ENCODE assay signal across 18 mouse cellular contexts in genomic region chr4:65687006-65687723, GRCm38 (mm10).
DNase-seq lines count a peak whose midpoint lies in the region; ATAC-seq lines count a peak whose summit lies in the region.
"Had no signal": no experiment of that assay in that cellular context is flagged by ENCODE, and none has a peak within 500 bp of the region (broad histone marks: within the 10 kb centered on the region; RNA-seq: fewer than 3 reads in every experiment).

No protein-coding gene starts in this region.

- no peak overlapping the region for H3K4me2 ChIP-seq in forebrain, embryonic 12.5 days
- H3K4me2 ChIP-seq in forebrain, embryonic 13.5 days, result no peak overlapping the region
- H3K4me2 ChIP-seq in hindbrain, embryonic 15.5 days, result no peak overlapping the region
- H3K4me2 ChIP-seq in midbrain, embryonic 15.5 days, result no peak overlapping the region
- H3K4me2 ChIP-seq: embryonic facial prominence, embryonic 15.5 days had no signal

- DNase-seq in left cerebral cortex, postnatal 10 days (ENCODE audit: extremely low spot score in 1 of 2, low spot score in 2 of 2), result no peak
- DNase-seq in adrenal gland, postnatal 10 days, result no peak
- DNase-seq in urinary bladder, adult 2 months (ENCODE audit: low spot score), result no peak
- DNase-seq: adrenal gland, adult 8-10 months; cerebellum, adult 9-11 months; kidney, adult 11 months; left cerebral cortex, postnatal 4 days; liver; thymus, postnatal 36 days had no signal

- intact Hi-C loops in left cerebral cortex, postnatal 10 days (cut with DNase I), result no loop called here

- H3K36me3 ChIP-seq in forebrain, embryonic 12.5 days (replicated peaks), result no peaks in the 10 kb centered on the region
- no peaks in the 10 kb centered on the region for H3K36me3 ChIP-seq in forebrain, embryonic 13.5 days (ENCODE audit: poor library complexity, severe bottlenecking)
- no peaks in the 10 kb centered on the region for H3K36me3 ChIP-seq in hindbrain, embryonic 15.5 days
- H3K36me3 ChIP-seq in midbrain, embryonic 15.5 days (replicated peaks), result no peaks in the 10 kb centered on the region
- H3K36me3 ChIP-seq: embryonic facial prominence, embryonic 15.5 days had no signal

- no peaks in the 10 kb centered on the region for H3K9me3 ChIP-seq in forebrain, embryonic 12.5 days
- H3K9me3 ChIP-seq in forebrain, embryonic 13.5 days (replicated peaks), result no peaks in the 10 kb centered on the region
- H3K9me3 ChIP-seq in hindbrain, embryonic 15.5 days, result no peaks in the 10 kb centered on the region
- no peaks in the 10 kb centered on the region for H3K9me3 ChIP-seq in midbrain, embryonic 15.5 days
- H3K9me3 ChIP-seq: embryonic facial prominence, embryonic 15.5 days had no signal

- peaks cover 30% of the 10 kb centered on the region for H3K4me1 ChIP-seq in forebrain, embryonic 12.5 days
- peaks cover 22% of the 10 kb centered on the region for H3K4me1 ChIP-seq in forebrain, embryonic 13.5 days
- peaks cover 7% of the 10 kb centered on the region; the same call in 1 of the 2 replicates for H3K4me1 ChIP-seq in hindbrain, embryonic 15.5 days (replicated peaks)
- peaks cover 10% of the 10 kb centered on the region for H3K4me1 ChIP-seq in midbrain, embryonic 15.5 days
- H3K4me1 ChIP-seq: embryonic facial prominence, embryonic 15.5 days had no signal

- no peak overlapping the region for H3K4me3 ChIP-seq in forebrain, embryonic 12.5 days (replicated peaks)
- no peak overlapping the region for H3K4me3 ChIP-seq in forebrain, embryonic 13.5 days
- no peak overlapping the region for H3K4me3 ChIP-seq in hindbrain, embryonic 15.5 days
- H3K4me3 ChIP-seq in midbrain, embryonic 15.5 days, result no peak overlapping the region
- H3K4me3 ChIP-seq: embryonic facial prominence, embryonic 15.5 days; layer of hippocampus, adult 2 months; myocyte had no signal

- WGBS in forebrain, embryonic 12.5 days, result 15% methylated on average over 1 of the region's 1 CpGs
- WGBS in forebrain, embryonic 13.5 days, result 4% methylated on average over 1 of the region's 1 CpGs
- 10% methylated on average over 1 of the region's 1 CpGs for WGBS in hindbrain, embryonic 15.5 days
- WGBS in midbrain, embryonic 15.5 days, result 24% methylated on average over 1 of the region's 1 CpGs

- no peak overlapping the region for H3K9ac ChIP-seq in forebrain, embryonic 12.5 days
- H3K9ac ChIP-seq in forebrain, embryonic 13.5 days, result no peak overlapping the region
- no peak overlapping the region for H3K9ac ChIP-seq in hindbrain, embryonic 15.5 days
- no peak overlapping the region for H3K9ac ChIP-seq in midbrain, embryonic 15.5 days
- H3K9ac ChIP-seq: embryonic facial prominence, embryonic 15.5 days had no signal

- peak; percentile 82 for ATAC-seq in forebrain, embryonic 12.5 days (ENCODE audit: low FRiP score)
- ATAC-seq in forebrain, embryonic 13.5 days, result 0 out of 2 replicates have a peak, but pooled peaks have one; percentile 14
- ATAC-seq in hindbrain, embryonic 15.5 days (ENCODE audit: low FRiP score, low read depth), result no peak; the same call in 1 of the 2 replicates
- ATAC-seq in midbrain, embryonic 15.5 days (replicated peaks), result peak; percentile 38
- ATAC-seq: lung, postnatal 0 days had no signal

- peak overlapping the region; percentile 46; the same call in 1 of the 2 replicates for H3K27ac ChIP-seq in forebrain, embryonic 12.5 days
- H3K27ac ChIP-seq in forebrain, embryonic 13.5 days, result peak overlapping the region; percentile 61
- H3K27ac ChIP-seq in hindbrain, embryonic 15.5 days (replicated peaks), result 0 out of 2 replicates have a peak overlapping the region, but pooled peaks have one; percentile 31
- H3K27ac ChIP-seq in midbrain, embryonic 15.5 days, result peak overlapping the region; percentile 63
- H3K27ac ChIP-seq: embryonic facial prominence, embryonic 15.5 days; kidney, postnatal 0 days; layer of hippocampus, adult 2 months had no signal

- peaks cover 14% of the 10 kb centered on the region for H3K27me3 ChIP-seq in forebrain, embryonic 12.5 days
- peaks cover 7% of the 10 kb centered on the region for H3K27me3 ChIP-seq in forebrain, embryonic 13.5 days
- H3K27me3 ChIP-seq in hindbrain, embryonic 15.5 days, result no peaks in the 10 kb centered on the region
- no peaks in the 10 kb centered on the region for H3K27me3 ChIP-seq in midbrain, embryonic 15.5 days (replicated peaks)
- H3K27me3 ChIP-seq: embryonic facial prominence, embryonic 15.5 days had no signal
